Mouse (Mus musculus): Measurements from ENCODE around the gene Ube2j1.

Gene Ube2j1

GRCm38 (mm10) chr4:33007443-33008217 lies 23.6 kb upstream of the Ube2j1 start:
- in situ Hi-C loops (cut with MboI; ENCODE audit: low pct_unique_long_range_greater_than_20kb in 1 of 2, low sequenced_read_pairs in 2 of 2, unreplicated experiment in 1 of 2): no loop called here

GRCm38 (mm10) chr4:33010078-33010477 lies 21.1 kb upstream of the Ube2j1 start:
- in situ Hi-C loops (cut with MboI; ENCODE audit: low pct_unique_long_range_greater_than_20kb in 1 of 2, low sequenced_read_pairs in 2 of 2, unreplicated experiment in 1 of 2): no loop called here

- in situ Hi-C loops (cut with MboI; ENCODE audit: low pct_unique_long_range_greater_than_20kb in 1 of 2, low sequenced_read_pairs in 2 of 2, unreplicated experiment in 1 of 2): no loop called here
These were observed 18.7 kb upstream of the Ube2j1 start for GRCm38 (mm10) chr4:33012484-33012883.

- in situ Hi-C loops (cut with MboI; ENCODE audit: low pct_unique_long_range_greater_than_20kb in 1 of 2, low sequenced_read_pairs in 2 of 2, unreplicated experiment in 1 of 2): no loop called here
These were observed 12.7 kb upstream of the Ube2j1 start for GRCm38 (mm10) chr4:33018361-33018999.

DNA sequence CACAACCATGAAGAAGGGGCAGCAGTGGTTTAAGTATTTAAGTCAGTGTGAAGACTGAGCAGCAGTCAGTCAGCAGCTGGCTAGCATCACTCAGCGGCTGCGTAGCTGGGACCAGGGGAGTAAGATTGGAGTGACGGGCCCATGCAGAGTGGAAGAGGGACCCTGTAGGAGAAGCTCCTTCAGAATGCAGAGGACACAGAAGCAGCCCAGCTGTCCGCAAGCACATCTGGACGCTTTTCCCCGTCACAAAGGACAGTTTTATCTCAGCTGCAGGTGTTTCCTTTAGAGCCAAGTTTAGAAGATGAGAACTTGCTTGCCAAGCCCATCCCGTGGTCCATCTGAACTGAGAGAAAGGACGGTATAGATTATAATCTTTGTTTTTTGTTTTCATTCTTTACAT lies 6.8 kb upstream of the Ube2j1 start:
- in situ Hi-C loops (cut with MboI; ENCODE audit: low pct_unique_long_range_greater_than_20kb in 1 of 2, low sequenced_read_pairs in 2 of 2, unreplicated experiment in 1 of 2): no loop called here

GRCm38 (mm10) chr4:33029104-33029503 lies 2.1 kb upstream of the Ube2j1 start:
- in situ Hi-C loops (cut with MboI; ENCODE audit: low pct_unique_long_range_greater_than_20kb in 1 of 2, low sequenced_read_pairs in 2 of 2, unreplicated experiment in 1 of 2): no loop called here

- in situ Hi-C loops (cut with MboI; ENCODE audit: low pct_unique_long_range_greater_than_20kb in 1 of 2, low sequenced_read_pairs in 2 of 2, unreplicated experiment in 1 of 2): no loop called here
These were observed 687 bp upstream of the Ube2j1 start for GRCm38 (mm10) chr4:33030264-33031194.

DNA sequence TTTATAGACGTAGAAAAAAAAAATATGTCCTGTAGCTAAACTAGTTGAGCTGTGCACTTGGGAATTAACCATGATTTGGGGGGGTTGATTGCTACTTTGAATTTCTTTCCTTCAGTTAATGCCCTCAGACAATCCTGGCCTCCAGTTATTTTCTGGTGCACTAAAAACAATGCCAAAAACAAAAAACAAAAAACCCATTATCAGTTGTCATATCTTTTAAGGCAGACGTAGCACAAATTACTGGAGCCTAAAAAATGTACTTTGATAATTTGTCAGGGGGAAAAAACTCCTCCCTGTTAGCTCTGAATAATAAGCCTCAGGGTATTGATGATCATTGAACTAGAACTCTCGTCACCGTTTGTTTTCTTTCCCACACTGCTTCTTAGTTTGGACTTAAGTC lies 829 bp downstream of the Ube2j1 start:
- in situ Hi-C loops (cut with MboI; ENCODE audit: low pct_unique_long_range_greater_than_20kb in 1 of 2, low sequenced_read_pairs in 2 of 2, unreplicated experiment in 1 of 2): no loop called here

DNA sequence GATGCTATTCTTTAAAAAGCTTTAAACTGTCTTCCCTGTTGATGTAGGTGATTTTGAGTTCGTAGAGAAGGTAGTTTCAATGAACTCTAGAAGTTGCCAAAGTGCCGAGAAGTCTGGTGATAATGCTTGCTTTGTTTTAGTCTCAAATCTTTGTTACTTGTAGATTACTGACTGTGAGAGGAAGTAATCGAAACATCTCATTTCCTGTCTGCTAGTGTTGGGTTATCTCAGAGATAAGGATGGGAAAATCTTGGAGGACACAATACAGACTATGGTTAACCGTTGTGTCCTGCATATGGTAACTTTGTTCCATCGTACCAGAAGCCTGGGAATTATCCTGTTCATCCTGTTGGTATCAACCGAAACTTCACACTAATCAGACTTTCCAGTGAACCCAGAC lies 2.3 kb downstream of the Ube2j1 start:
- in situ Hi-C loops (cut with MboI; ENCODE audit: low pct_unique_long_range_greater_than_20kb in 1 of 2, low sequenced_read_pairs in 2 of 2, unreplicated experiment in 1 of 2): no loop called here

DNA sequence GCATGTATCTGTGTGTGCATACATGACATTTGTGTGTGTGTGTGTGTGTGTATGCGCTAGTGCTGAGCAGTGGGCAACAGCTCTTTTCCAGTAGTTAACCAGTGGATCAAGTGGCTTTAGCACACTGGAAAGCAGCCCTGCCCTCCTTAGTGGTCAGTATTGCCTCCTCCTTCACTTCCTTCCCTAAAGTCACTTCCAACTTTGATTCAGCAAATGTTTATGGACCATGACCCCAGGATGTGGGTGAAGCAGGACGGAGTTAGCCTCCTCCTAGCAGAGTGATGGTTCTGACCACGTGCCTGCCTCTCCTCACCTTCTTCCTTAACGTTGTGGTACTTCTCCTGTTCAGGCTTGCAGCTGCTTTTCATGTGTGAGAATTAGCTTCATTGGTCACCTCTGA lies 8.6 kb downstream of the Ube2j1 start:
- in situ Hi-C loops (cut with MboI; ENCODE audit: low pct_unique_long_range_greater_than_20kb in 1 of 2, low sequenced_read_pairs in 2 of 2, unreplicated experiment in 1 of 2): no loop called here

DNA sequence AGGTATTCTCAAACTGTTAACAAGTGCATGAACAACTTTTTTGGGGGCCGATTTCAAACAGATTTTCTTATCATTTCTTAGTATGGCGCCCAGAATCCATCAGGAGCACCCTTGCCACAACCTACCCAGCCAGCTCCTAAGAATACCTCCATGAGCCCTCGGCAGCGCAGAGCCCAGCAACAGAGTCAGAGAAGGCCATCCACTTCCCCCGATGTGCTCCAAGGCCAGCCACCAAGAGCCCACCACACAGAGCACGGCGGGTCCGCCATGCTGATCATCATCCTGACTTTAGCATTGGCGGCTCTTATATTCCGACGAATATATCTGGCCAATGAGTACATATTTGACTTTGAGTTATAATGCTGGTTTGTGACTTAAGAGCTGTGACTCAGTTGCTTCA lies 18.4 kb downstream of the Ube2j1 start:
- in situ Hi-C loops (cut with MboI; ENCODE audit: low pct_unique_long_range_greater_than_20kb in 1 of 2, low sequenced_read_pairs in 2 of 2, unreplicated experiment in 1 of 2): no loop called here

- in situ Hi-C loops (cut with MboI; ENCODE audit: low pct_unique_long_range_greater_than_20kb in 1 of 2, low sequenced_read_pairs in 2 of 2, unreplicated experiment in 1 of 2): no loop called here
These were observed 20.8 kb downstream of the Ube2j1 start for GRCm38 (mm10) chr4:33052055-33052454.

DNA sequence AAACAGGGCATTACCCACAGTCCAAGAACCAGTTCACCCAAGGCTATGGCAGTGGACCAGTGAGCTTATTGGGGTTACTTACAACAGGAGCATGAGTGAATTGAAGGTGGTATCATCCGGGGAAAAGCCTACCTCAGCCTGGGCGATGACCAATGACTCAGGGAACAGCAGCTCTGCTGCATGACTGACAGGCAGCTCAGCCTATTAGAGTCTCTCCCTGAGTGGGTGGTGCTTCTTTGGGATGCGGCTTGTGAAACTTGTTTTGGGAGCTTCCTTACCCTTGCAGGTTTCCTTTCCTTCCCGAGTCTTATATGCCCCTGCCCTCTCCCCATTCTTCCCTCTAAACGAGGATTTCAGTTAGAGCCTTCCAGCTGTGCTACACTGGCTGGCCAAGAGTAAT lies 21.4 kb downstream of the Ube2j1 start:
- in situ Hi-C loops (cut with MboI; ENCODE audit: low pct_unique_long_range_greater_than_20kb in 1 of 2, low sequenced_read_pairs in 2 of 2, unreplicated experiment in 1 of 2): no loop called here

- in situ Hi-C loops (cut with MboI; ENCODE audit: low pct_unique_long_range_greater_than_20kb in 1 of 2, low sequenced_read_pairs in 2 of 2, unreplicated experiment in 1 of 2): no loop called here
These were observed 23.2 kb downstream of the Ube2j1 start for GRCm38 (mm10) chr4:33054426-33054825.

- in situ Hi-C loops (cut with MboI; ENCODE audit: low pct_unique_long_range_greater_than_20kb in 1 of 2, low sequenced_read_pairs in 2 of 2, unreplicated experiment in 1 of 2): no loop called here
These were observed 25.1 kb downstream of the Ube2j1 start for GRCm38 (mm10) chr4:33056317-33056716.

- in situ Hi-C loops (cut with MboI; ENCODE audit: low pct_unique_long_range_greater_than_20kb in 1 of 2, low sequenced_read_pairs in 2 of 2, unreplicated experiment in 1 of 2): no loop called here
These were observed 26.9 kb downstream of the Ube2j1 start for GRCm38 (mm10) chr4:33057890-33058687.

GRCm38 (mm10) chr4:33061158-33061557 lies 29.9 kb downstream of the Ube2j1 start:
- in situ Hi-C loops (cut with MboI; ENCODE audit: low pct_unique_long_range_greater_than_20kb in 1 of 2, low sequenced_read_pairs in 2 of 2, unreplicated experiment in 1 of 2): no loop called here

DNA sequence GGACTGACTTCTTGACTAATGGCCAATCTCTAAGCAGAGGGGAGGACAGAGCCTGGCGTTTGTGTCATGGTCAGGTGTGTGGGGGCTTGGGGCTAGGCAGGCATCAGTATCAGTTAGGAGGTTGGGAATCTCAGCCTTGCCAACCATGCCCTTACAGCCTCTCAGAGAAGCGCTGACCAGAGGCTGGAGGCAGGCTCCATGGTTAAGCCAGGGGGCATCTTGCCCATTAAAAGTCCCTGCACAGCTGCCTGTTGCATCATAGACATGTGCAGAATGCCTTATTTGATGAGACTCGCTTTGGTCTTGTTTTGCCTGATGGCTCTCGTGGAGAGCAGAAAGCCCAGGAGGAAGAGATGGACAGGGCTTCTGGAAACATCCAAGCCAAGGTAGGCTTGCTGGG lies 31.8 kb downstream of the Ube2j1 start, which contains the start of gene Gabrr2:
Gabrr2 (plus strand) TSS at position 19 of the 400 bp plus-strand sequence.
- in situ Hi-C loops (cut with MboI; ENCODE audit: low pct_unique_long_range_greater_than_20kb in 1 of 2, low sequenced_read_pairs in 2 of 2, unreplicated experiment in 1 of 2): no loop called here

Measured in mouse embryonic stem cell (cell line).